Mouse (Mus musculus): Measurements from ENCODE around the gene Limch1. TPM values are rescaled to one million over a fixed set of nuclear protein-coding genes. Genes with fewer than 3 reads are reported as not detected.

Limch1 gene
- polyA plus RNA-seq (2017; shearing (Covaris generic)), result under 1 TPM in 1 of 2 experiments, not detected in 1; 0.36 TPM

DNA sequence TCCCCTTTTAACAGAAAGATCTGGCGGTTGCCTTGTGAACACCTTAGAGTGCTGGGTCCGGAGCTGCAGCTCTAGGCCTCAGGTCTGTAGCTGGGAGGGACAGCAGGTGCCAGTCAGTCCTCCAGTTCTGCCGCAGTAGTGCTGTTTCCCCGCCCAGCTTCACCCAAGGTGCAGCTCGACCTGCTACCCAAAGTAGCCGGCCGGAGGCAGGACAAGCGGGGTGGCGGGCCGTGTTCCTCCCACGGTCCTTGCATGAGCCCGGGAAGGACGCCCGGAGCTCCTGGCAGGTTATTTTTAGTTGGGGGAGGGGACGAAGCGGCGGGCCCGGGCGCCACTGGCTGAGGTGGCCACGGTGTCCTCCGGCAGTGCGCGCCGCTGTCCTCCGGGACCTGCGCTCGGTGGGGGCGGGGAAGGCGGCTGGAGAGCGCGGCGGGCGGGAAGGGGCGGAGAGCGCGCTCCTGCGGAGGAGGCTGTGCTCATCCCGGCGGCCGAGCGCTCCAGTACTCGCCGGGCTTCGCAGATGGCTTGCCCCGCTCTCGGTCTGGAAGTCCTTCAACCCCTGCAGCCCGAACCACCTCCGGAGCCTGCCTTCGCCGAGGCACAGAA, at the start of gene Limch1:
Limch1 (plus strand) TSS at position 438 of the 606 bp plus-strand sequence.

DNA sequence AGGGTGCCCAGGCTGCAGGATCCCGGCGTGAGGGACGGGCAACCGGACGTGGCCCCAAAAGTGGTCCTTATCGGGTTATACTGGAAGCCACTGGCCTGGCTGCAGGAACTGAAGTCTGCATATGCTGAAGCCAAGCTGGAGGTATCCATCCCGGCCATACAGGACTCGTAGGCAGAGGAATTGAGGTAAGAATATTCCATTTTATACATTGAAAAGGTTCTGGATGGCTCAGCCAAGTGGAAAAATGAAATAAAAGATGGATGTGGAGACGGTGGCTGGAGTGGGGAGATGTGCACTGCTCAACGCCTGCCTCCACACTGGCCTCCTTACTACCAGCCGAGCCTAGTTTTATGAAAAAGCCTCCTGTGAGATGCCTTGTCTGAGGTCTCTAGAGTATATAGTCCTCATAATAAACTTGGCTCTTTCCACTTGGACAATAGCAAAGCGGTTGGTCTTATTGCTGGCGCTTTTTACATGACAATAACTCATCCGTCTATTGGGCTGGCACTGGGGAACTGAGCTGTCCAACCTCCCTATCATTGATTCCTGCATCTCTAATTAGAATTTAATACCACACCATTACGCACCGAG, 353.2 kb downstream of the Limch1 start, which contains the start of gene Phox2b:
Phox2b (minus strand) TSS at position 569 of the 591 bp plus-strand sequence.

Other genes starting within 250 kb of the Limch1 start
- 1 to 10 TPM; 1.2 to 2.6 TPM for gene Apbb2, start 127.0 kb upstream of the Limch1 start, polyA plus RNA-seq (2017; shearing (Covaris generic))
- gene Uchl1, start 69.7 kb upstream of the Limch1 start, polyA plus RNA-seq (2017; shearing (Covaris generic)), result under 1 TPM in 1 of 2 experiments, not detected in 1; 0.72 TPM